Mouse (Mus musculus): ENCODE measurements at regions not wholly inside any gene's neighbourhood (a gene's known extent, or its start where the extent isn't known, plus 50 kb on each side); places are given as distances from the start of the nearest gene placed in this dataset.

DNA sequence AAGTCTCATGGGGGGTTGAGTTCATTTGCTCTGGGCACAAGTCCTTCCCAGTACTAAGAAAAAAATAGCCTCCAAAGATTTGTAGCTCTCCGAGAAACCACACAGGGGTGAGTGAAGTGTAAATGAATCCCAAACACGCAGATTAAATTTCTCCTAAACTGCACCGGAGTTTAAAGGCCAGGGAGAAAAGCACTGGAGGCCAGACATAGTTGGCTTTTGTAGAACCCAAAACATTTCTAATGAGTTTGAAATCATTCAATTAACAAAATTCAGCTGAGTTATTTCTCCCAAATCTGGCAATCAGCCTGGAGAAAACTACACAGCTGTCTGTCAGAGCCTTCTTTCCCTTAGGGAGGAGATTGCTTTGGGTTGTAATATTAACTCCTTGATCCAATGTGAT, 166.2 kb upstream of the Cdkn3 start:
- TF ChIP-seq CTCF (IDR thresholded peaks at IDR 0.05; ENCODE audit: extremely low read depth, insufficient read depth, insufficient read length, insufficient replicate concordance) (no peak), POLR2A (IDR thresholded peaks at IDR 0.05; ENCODE audit: low read depth, low read length) (no peak)

All from spleen, adult 2 months (tissue).